Mouse (Mus musculus): ENCODE measurements around the gene Twist2. TPM values are rescaled to one million over a fixed set of nuclear protein-coding genes. Genes with fewer than 3 reads are reported as not detected.

Twist2 gene
- total RNA-seq, 2 experiments from 2014 or later, result 6.1 to 6.8 TPM

DNA sequence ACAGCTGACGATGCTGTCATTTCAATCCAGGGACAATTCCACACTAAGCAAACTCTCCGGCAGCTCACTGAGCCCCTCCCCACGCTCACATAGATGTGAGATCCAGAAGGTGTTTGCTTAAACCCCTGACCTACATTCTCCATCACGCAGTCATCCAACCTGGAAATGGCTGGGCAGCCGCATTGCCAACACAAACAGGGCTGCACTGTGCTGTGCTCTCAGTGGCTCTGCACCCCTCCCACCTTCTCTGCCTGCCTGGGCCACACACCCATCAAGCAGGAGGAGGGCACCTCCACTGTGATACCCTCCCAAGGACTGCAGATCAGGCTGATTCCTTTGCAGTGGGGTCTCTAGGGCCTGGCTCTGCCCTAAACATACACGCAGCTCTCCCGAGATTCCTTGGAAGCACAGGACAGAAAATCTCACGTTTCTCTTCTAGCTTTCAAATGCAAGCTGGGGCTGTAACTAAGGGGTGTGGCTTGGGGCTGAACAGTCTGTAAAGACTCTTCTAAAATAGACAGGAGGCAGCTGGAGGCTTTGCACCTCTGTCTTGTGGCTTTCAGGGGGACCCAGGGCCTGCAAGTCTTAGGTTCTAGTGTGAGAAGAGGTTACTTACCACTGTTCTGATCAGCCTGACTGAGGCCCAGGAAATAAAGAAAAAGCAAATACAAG lies 71.3 kb downstream of the Twist2 start:
- no peak for DNase-seq (ENCODE audit: low spot score in 2 of 2)

DNA sequence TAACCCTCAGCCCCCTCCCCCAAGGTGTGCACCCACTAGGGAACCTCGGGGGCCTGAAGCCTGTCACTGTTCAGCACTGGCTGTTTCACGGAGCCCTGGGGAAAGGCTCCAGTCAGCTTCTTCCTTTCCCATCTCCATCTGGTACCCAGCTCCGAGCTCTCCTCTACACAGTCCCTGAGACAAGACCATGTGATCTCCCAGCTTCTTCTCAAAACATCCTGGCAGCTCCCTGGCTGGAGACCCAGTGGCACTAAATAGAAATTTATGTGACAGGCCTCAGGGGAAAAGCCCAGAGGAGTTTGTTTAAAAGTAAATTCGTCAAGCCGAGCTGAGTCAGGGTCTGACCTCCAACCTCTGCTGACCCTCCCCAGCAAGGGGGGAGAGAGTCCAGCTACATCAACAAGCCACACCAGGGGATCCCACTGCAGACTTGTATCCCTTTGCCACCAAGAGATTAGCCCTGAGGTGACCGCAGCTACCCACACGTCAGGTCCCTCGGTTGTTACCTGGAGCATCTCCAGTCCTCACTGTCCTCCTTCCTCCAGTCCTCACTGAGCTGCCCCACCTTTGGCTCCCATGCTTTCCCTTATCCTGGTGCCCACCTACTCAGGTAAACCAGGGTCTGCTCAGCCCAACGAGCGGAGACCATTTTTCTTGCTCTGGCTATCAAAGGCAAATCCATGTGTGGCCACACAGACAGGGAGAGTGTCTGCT lies 72.5 kb downstream of the Twist2 start:
- DNase-seq (ENCODE audit: low spot score in 2 of 2), result no peak

DNA sequence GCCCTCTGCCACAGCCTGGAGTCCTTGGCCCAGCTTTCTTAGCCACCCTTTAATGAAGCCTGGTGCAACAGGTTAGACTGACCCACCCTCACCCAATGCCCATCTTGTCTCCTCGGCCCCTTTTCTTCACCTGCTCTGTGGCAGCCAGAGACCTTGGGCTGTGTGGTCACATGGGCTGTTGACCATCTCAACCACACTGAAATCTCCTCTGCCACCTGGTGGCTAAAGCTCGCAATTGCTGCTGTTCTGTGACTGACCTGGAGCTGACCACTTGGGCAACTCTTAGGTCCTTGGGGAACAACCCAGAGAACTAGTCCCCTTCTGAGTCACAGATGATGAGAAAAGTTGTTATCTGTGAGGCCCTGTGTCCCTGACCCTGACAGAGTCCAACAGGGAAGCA lies 73.4 kb downstream of the Twist2 start:
- DNase-seq (ENCODE audit: low spot score in 2 of 2), result peak; percentile 48 to 68

DNA sequence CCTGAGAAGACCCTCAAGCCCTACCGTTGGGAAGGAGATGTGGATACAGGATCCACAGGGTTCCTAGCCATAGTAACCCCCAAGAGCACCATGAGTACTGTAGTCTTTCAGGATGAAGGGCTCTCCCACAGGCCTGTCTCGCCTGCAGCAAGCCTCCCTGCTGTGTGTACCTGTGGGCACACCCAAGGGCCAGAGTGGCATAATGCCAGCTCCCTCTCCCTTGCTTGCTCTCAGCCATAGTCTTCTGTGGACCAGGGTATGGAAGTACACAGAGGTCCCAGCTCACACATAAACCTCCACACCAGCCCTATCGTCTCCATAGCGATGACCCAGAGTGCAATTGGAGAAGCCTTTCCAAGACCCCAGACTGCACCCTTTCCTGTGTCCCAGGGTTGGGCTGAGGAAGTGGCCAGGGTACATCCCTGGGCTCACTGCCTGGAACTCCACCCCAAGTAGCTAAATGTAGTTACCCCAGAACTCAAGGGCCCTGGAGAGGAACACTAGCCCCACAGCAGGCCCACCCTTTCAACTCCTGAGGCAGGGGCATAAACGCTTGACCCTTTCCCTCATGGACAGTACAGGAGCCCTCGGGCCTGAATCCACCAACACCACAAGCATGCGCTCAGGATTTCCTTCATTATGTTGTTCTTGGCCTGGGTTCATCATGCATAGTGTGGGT lies 73.9 kb downstream of the Twist2 start:
- no peak for DNase-seq (ENCODE audit: low spot score in 2 of 2)

DNA sequence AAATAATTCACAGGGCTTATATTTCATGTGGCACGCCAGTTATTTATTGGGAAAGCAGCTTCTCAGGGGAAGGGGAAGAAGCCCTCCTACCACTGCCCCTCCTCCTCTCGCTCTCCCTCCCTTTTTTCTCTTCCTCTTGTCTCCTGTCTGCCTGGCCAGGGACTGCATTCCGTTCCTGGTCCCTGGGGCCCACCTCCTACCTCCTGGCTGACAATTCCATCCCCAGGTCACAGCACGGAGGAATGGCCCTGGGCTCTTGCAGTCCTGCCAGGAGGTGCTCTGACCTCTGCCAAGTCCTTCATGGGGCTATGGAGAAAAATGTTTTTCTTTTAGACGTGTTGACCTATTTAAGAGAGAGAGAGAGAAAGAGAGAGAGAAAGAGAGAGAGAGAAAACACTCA lies 77.4 kb downstream of the Twist2 start:
- no peak for DNase-seq (ENCODE audit: low spot score in 2 of 2)

DNA sequence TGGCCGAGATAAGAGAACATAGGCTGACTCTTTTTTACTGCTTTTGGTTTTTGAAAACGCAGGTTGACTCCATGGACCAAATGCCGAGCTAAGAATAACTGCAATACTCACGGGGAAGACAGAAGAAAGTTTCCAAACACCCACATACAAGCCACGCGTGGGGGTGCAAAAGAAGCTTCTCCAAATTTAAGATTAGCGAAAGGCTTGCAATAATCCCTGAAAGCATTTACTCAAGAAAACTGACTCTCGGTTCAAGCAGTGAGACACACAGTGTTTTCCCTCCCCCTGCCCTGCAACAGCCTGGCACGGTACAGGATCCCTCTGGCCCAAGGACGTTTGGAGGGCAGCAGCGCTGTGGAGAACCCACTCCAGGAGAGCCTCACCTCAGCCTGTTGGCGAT lies 78.9 kb downstream of the Twist2 start:
- no peak for DNase-seq (ENCODE audit: low spot score in 2 of 2)

DNA sequence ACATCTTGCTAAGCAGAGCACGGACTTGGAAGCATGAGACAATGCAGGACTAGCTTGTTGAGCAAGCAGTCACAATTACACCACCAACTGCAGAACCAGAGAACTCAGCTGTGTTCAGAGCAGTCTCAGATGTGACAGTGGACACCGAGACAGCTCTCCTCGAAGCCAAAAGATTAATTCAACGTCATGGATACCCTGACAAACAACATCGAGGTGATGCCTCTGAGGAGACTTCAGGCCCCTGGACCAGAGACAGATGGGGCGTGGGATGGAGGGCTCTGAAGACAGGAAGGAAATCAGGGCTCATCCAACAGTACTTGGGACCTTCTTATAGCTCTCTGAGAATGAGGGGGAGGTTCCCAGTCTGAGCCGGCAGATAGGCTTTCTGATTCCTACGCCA lies 79.6 kb downstream of the Twist2 start:
- DNase-seq (ENCODE audit: low spot score in 2 of 2), result no peak

DNA sequence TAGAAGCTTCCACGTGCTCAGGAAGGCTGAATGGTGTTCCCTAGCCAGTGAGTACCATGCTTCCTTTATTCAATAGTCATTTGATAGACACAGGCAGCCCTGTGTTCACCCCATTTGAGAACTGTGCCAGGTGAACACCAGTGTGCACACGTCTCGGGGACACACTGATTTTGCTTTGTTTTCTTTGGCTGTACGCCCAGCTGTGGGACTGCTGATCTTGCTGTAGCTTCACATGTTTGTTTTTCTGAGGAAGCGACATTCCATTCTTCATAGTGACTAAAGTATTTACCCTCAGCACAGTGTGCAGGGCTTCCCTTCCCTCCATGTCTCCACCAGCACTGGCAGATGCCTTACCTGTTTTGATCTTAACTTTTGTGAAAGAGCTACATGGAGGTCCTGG lies 81.9 kb downstream of the Twist2 start:
- no peak for DNase-seq (ENCODE audit: low spot score in 2 of 2)

DNA sequence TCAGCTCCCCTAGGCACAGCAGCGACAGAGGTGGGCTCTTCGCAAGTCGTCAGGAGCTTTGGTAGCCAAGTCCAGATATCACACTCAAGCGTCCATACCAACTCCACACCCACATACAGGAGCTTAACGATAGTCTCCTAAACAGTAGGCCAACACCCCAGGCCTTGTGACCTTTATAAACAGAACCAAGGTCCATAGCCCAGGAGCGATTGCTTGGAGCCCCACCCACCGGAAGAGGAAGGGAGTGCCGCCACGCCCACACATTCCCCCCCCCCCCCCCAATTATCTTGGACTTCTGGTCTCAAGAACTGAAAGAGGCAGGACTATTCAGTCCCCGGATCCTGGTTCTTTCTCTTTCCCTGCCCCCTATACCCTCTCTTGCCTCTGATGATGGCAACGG lies 92.3 kb downstream of the Twist2 start:
- no peak for DNase-seq (ENCODE audit: low spot score in 2 of 2)

DNA sequence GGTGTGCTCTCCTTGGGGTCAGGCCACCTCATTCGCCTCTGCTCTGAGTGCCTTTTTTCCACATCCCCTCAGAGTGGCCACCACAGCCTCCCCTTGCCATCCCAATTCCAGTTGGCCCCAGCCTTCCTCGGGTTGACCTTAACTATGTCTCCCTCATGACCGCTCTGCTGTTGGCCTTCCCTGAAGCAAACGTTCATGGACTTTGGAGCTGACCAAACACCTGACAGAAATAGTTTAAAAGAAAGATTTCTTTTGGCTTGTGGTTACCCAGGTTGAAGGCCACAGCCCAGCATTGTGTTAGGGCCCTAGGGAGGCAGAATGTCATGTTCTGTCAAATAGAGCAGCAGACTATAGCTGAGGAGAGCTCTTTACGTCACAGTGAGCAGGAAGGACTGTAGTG lies 93.0 kb downstream of the Twist2 start:
- DNase-seq (ENCODE audit: low spot score in 2 of 2), result no peak

DNA sequence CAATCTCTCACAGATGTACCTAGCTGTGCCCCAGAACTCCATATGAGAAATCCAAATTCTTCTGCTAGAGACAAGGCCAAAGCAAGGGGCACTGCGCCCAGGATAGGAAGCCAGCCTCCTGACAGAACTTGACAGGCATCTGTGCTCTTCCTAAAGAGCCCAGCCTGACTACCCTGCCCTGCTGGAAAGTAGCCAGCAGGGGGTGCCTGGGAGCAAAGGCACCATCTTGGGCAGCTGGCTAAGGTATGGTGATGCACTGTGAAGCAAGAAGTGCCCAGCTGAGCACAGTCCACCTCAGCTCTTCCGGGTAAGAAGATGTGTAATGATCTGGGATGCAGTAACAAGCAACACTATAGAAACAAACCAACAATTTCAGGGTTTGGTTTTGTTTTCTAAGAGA lies 95.8 kb downstream of the Twist2 start:
- DNase-seq (ENCODE audit: low spot score in 2 of 2), result no peak

All from gastrocnemius, postnatal 4 days (tissue).